Mouse (Mus musculus): ENCODE results near the gene 4930519P11Rik. TPM values are rescaled to one million over a fixed set of nuclear protein-coding genes. Genes with fewer than 3 reads are reported as not detected.
A peak's percentile ranks its signal among the peaks of the same experiment; 100 is the strongest.

The 4930519P11Rik gene
- total RNA-seq, 2 experiments from 2014 or later = not detected

- DNase-seq = no peak
- intact Hi-C loops (cut with DNase I) = no loop called here
These were observed 20.0 kb upstream of the 4930519P11Rik start for GRCm38 (mm10) chr2:154633039-154633742.

DNA sequence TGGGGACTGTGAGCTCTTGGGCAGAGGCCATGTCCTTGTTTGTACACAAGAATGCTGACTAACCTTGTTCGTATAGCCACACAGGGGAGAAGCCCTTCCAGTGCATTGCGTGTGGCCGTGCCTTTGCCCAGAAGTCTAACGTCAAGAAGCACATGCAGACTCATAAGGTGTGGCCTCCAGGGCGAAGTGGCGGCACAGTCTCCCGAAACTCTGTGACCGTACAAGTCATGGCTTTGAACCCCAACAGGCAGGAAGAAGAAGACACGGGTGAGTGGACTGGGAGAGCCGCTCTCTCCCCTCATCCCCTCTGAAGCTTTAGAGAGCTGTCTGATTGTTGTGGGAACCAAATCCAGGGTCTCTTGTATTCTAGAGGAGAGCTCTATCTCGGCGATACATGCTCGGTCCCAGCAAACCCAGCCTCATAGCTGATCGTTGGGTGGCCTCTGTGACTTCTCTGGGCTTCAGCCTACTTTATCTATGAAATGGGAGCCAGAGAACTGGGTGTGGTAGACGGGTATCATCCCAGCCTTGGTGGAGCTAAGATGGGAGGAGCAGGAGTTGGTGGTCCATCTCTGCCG, 19.1 kb upstream of the 4930519P11Rik start:
- DNase-seq = no peak
- intact Hi-C loops (cut with DNase I) = no loop called here

DNA sequence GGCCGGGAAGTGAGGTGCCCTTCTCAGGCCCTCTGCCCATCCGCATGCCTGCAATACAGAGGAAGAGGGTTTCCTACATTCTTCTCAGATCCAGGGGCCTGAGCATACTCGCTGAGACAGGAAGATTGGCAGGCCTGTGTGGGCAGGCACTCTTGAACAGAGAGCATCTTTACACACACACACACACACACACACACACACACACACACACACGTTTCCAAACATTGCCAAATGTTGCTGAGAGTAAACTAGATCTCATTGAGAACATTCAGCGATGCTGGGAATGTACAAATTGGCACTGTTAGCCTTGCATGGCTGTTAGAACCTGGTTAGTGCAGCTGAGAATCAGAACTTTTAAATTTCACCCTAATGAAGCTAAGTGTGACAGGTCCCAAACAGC, 17.3 kb upstream of the 4930519P11Rik start:
- intact Hi-C loops (cut with DNase I) = no loop called here
- no peak for DNase-seq

- intact Hi-C loops (cut with DNase I) = no loop called here
- DNase-seq = no peak
These were observed 10.9 kb upstream of the 4930519P11Rik start for GRCm38 (mm10) chr2:154624137-154624536.

- no peak for DNase-seq
- intact Hi-C loops (cut with DNase I) = no loop called here
These were observed 8.4 kb upstream of the 4930519P11Rik start for GRCm38 (mm10) chr2:154621684-154622083.

- intact Hi-C loops (cut with DNase I) = no loop called here
- no peak for DNase-seq
These were observed 3.8 kb upstream of the 4930519P11Rik start for GRCm38 (mm10) chr2:154617061-154617460.

- no peak for DNase-seq
- intact Hi-C loops (cut with DNase I) = no loop called here
These were observed 2.4 kb upstream of the 4930519P11Rik start for GRCm38 (mm10) chr2:154615674-154616073.

- intact Hi-C loops (cut with DNase I) = loop anchor here (5.0 kb wide), 1 partner anchor 203 kb away; no protein-coding TSS in a partner anchor
- DNase-seq = no peak
These were observed 1.8 kb upstream of the 4930519P11Rik start for GRCm38 (mm10) chr2:154614841-154615576.

DNA sequence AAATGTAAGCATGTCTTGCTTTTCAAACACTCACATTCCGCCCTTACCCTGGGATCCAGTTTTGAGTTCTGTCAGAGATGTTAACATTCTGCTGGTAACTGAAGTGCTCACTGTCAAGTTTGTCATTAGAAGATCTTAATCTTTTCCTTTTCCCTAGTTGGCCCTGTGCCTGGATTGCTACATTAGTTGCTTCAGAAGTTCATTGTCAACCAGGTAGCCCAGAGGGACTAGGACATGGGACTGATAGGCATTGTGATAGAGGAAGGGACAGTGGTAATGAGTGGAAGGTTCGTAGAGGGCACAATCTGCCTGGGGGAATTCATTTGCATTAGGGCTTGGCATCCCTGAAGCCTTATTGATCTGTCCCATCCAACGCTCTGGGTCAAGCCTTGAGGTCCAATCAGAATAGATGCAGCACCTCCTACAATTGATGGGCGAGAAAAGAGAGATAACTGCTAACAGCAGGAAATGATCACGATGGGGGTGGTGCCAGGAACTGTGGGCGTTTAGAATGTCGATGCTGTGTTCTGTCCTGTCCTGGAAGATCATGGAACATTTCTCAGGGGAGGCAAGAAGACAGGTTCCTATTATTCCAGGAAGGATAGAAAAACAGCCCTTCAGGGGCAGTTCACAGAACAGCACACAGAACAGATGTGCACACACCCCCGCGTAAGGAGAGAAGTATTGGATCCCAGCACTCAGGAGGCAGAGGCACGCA, 4.0 kb downstream of the 4930519P11Rik start:
- DNase-seq = no peak
- intact Hi-C loops (cut with DNase I) = loop anchor here (5.0 kb wide), 1 partner anchor 42 kb away; the partner anchor contains the start of gene E2f1

GRCm38 (mm10) chr2:154606965-154607364, 6.3 kb downstream of the 4930519P11Rik start:
- intact Hi-C loops (cut with DNase I) = loop anchor here (5.0 kb wide), 1 partner anchor 40 kb away; the partner anchor contains the start of gene E2f1
- no peak for DNase-seq

DNA sequence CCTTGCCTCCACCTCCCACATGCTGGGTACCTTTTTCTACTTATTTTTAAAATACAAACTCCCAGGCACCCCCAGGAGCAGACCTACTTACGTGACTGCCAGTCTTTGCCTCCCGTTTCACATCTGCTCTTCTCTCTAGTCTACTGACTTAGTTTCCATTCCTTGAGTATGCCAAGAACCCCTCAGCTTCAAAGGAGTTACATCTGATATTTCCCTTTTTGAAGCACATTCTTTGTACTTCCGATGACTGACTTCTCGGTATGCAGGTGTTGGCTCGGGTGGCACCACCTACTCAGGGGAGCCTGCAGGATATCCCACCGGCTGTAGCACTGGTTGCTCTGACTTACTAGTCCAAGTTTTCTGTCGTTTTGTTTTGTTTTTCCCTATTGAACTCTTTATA, 9.1 kb downstream of the 4930519P11Rik start:
- DNase-seq = no peak
- intact Hi-C loops (cut with DNase I) = loop anchor here (5.0 kb wide), 1 partner anchor 52 kb away; the partner anchor contains the start of gene Actl10

GRCm38 (mm10) chr2:154603638-154604153, 9.5 kb downstream of the 4930519P11Rik start, which contains the start of gene Pxmp4:
TSS of gene Pxmp4 (minus strand) at chr2:154603708.
- DNase-seq = peak; percentile 99
- intact Hi-C loops (cut with DNase I) = loop anchor here (5.0 kb wide), 1 partner anchor 51 kb away; the partner anchor contains the start of gene Actl10

GRCm38 (mm10) chr2:154603007-154603637, 10.1 kb downstream of the 4930519P11Rik start:
- intact Hi-C loops (cut with DNase I) = loop anchor here (5.0 kb wide), 1 partner anchor 51 kb away; the partner anchor contains the start of gene Actl10
- no peak for DNase-seq

- DNase-seq = no peak
- intact Hi-C loops (cut with DNase I) = loop anchor here (5.0 kb wide), 1 partner anchor 49 kb away; the partner anchor contains the start of gene Actl10
These were observed 11.9 kb downstream of the 4930519P11Rik start for GRCm38 (mm10) chr2:154601324-154601723.

DNA sequence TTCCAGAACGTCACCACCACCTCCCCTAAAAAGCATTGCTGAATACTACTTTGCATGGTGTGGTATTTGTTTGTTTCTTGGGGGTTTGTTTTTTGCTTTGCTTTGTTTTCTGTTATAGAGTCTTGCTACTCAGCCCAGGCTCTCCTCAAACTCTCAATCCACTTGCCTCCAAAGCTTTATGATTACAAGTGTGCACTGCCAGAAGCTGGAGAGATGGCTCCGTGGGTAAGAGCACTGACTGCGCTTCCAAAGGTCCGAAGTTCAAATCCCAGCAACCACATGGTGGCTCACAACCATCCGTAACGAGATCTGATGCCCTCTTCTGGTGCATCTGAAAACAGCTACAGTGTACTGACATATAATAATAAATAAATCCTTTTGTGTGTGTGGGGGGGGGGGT, 12.7 kb downstream of the 4930519P11Rik start:
- intact Hi-C loops (cut with DNase I) = loop anchor here (5.0 kb wide), 1 partner anchor 48 kb away; the partner anchor contains the start of gene Actl10

GRCm38 (mm10) chr2:154597399-154597798, 15.8 kb downstream of the 4930519P11Rik start:
- intact Hi-C loops (cut with DNase I) = no loop called here
- no peak for DNase-seq

More for the DNA sequence above, 12.7 kb downstream of the 4930519P11Rik start:
- DNase-seq = no peak

GRCm38 (mm10) chr2:154595775-154596174, 17.5 kb downstream of the 4930519P11Rik start:
- intact Hi-C loops (cut with DNase I) = no loop called here

GRCm38 (mm10) chr2:154593025-154593424, 20.2 kb downstream of the 4930519P11Rik start:
- no peak for DNase-seq
- intact Hi-C loops (cut with DNase I) = no loop called here

More at GRCm38 (mm10) chr2:154595775-154596174, 17.5 kb downstream of the 4930519P11Rik start:
- DNase-seq = no peak

DNA sequence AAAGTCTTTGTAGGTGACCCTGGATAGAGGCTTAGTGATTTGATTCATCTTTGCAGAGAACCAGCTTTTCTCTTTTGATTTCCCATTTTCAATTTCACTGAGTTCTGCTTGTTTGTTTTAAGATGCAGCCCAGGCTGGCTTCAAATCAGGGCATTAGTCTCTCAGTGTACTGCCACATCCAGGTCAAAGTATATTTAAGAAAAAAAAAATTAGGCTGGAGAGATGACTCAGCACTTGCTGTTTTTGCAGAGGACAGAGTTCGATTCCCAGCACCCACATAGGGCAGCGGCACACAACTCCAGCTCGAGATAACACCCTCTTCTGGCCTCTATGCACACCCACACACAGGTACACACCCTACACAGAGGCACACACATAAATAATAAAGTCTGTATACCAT, 22.0 kb downstream of the 4930519P11Rik start:
- intact Hi-C loops (cut with DNase I) = no loop called here

More for the DNA sequence above, 22.0 kb downstream of the 4930519P11Rik start:
- DNase-seq = no peak

Measured in gastrocnemius, postnatal 36 days (tissue).